Comparison of ENCODE assay signal across 12 mouse cellular contexts in the genomic region with DNA sequence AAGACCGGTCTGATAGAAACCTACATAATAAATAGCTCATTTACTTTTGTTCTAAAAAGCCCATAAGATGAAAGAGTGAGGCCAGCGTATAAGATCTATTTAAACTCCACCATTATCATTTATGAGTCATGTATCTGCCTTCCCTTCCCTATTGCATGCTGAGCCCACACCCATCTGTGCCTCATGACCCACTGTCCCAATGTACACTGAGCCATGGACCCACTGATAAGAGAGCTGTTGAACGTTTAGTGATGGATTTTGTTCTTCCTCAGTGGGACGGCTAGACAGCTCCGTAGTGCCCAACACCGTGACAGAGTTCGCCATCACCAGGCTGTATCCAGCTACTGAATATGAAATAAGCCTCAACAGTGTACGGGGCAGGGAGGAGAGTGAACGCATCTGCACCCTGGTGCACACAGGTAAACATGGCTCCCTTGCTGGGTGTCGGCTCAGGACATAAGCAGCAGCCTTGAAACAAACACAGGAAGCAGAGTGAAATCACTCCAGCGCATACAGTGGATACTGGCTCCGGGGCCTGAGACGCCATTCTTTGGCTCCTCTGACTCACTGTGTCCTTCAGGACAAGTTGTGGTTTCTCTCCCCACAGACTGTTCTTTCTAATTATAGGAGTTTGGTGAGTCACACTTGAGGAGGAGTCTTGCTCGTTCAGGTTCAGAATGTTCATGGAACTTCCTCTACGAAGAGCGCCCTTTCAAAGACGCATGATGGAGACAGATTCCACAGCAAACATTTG.
DNase-seq lines count a peak whose midpoint lies in the region; ATAC-seq lines count a peak whose summit lies in the region.
"Had no signal": no experiment of that assay in that cellular context is flagged by ENCODE, and none has a peak within 500 bp of the region (broad histone marks: within the 10 kb centered on the region; RNA-seq: fewer than 3 reads in every experiment).

No protein-coding gene starts in this region.

- no peaks in the 10 kb centered on the region for H3K9me3 ChIP-seq in intestine, embryonic 15.5 days
- H3K9me3 ChIP-seq in stomach, embryonic 15.5 days = no peaks in the 10 kb centered on the region
- H3K9me3 ChIP-seq: liver, embryonic 15.5 days; neural tube, embryonic 15.5 days had no signal

- ATAC-seq in intestine, embryonic 15.5 days = peak; percentile 74
- ATAC-seq in stomach, embryonic 15.5 days (ENCODE audit: insufficient read depth, low FRiP score, low read depth) = peak; percentile 47

- H3K27me3 ChIP-seq in intestine, embryonic 15.5 days (replicated peaks) = no peaks in the 10 kb centered on the region
- no peaks in the 10 kb centered on the region for H3K27me3 ChIP-seq in stomach, embryonic 15.5 days (replicated peaks)
- H3K27me3 ChIP-seq: liver, embryonic 15.5 days; neural tube, embryonic 15.5 days had no signal

- 80% methylated on average over 17 of the region's 17 CpGs for WGBS in intestine, embryonic 15.5 days
- WGBS in stomach, embryonic 15.5 days = 75% methylated on average over 17 of the region's 17 CpGs

- no peak overlapping the region for H3K9ac ChIP-seq in intestine, embryonic 15.5 days
- no peak overlapping the region for H3K9ac ChIP-seq in stomach, embryonic 15.5 days
- H3K9ac ChIP-seq: liver, embryonic 15.5 days; neural tube, embryonic 15.5 days had no signal

- no peaks in the 10 kb centered on the region for H3K4me1 ChIP-seq in intestine, embryonic 15.5 days (replicated peaks)
- no peaks in the 10 kb centered on the region for H3K4me1 ChIP-seq in stomach, embryonic 15.5 days
- H3K4me1 ChIP-seq: liver, embryonic 15.5 days; neural tube, embryonic 15.5 days had no signal

- no peak overlapping the region for H3K27ac ChIP-seq in intestine, embryonic 15.5 days
- peak overlapping the region; percentile 8; the same call in 1 of the 2 replicates for H3K27ac ChIP-seq in stomach, embryonic 15.5 days
- H3K27ac ChIP-seq: liver, embryonic 15.5 days; neural tube, embryonic 15.5 days had no signal

- H3K4me2 ChIP-seq in intestine, embryonic 15.5 days (replicated peaks) = no peak overlapping the region
- H3K4me2 ChIP-seq in stomach, embryonic 15.5 days = no peak overlapping the region
- H3K4me2 ChIP-seq: liver, embryonic 15.5 days; neural tube, embryonic 15.5 days had no signal

- no peaks in the 10 kb centered on the region for H3K36me3 ChIP-seq in intestine, embryonic 15.5 days
- H3K36me3 ChIP-seq in stomach, embryonic 15.5 days = no peaks in the 10 kb centered on the region
- H3K36me3 ChIP-seq: liver, embryonic 15.5 days; neural tube, embryonic 15.5 days had no signal

- H3K4me3 ChIP-seq in intestine, embryonic 15.5 days (replicated peaks) = no peak overlapping the region
- H3K4me3 ChIP-seq in stomach, embryonic 15.5 days (replicated peaks) = no peak overlapping the region
- H3K4me3 ChIP-seq: liver, embryonic 15.5 days; neural tube, embryonic 15.5 days had no signal

- peak; percentile 69 for DNase-seq in right cerebral cortex, adult 18-20 months
- no peak for DNase-seq in right cerebral cortex, postnatal 4 days
- peak; percentile 22 for DNase-seq in adrenal gland, postnatal 25 days
- DNase-seq in kidney, postnatal 10 days = no peak
- DNase-seq in neural tube, embryonic 10.5 days (ENCODE audit: extremely low spot score, low spot score) = no peak
- DNase-seq: embryo, embryonic 11 days; kidney, adult 2 months; thymus, postnatal 25 days had no signal

Comparison
In these comparisons a context has a peak if more than half of its experiments do, and no peak if none do; other contexts are left out.
1. DNase-seq: peak in right cerebral cortex, adult 18-20 months (single experiment) and adrenal gland, postnatal 25 days (single experiment); none in right cerebral cortex, postnatal 4 days (single experiment), kidney, postnatal 10 days (single experiment) and neural tube, embryonic 10.5 days (single experiment).